Mouse (Mus musculus) activated CD4-positive, CD25-positive, alpha-beta regulatory T cell, adult 4 months (primary cell): Measurements from ENCODE around the gene Med11. TPM values are rescaled to one million over a fixed set of nuclear protein-coding genes. Genes with fewer than 3 reads are reported as not detected.
"Not testable (repeated sequence)": the region's sequence is repeated elsewhere in the genome, so short reads cannot be mapped to it uniquely, and the experiment has no call there.

Source experiments
- ATAC-seq: one replicate; pipeline ENCODE4 v1.8.0; 2017
- polyA plus RNA-seq, 2 experiments: library from polyadenylated mRNA; unstranded; fragments of 100-300 nt; shearing (Covaris generic); gene quantifications; one replicate each; pipeline ENCODE4 v1.2.1; 2017

Med11 gene
- polyA plus RNA-seq, 2 experiments from 2014 or later: 86.3 to 91.9 TPM

- ATAC-seq: no peak
Measured at GRCm38 (mm10) chr11:70447373-70447772, 4.3 kb upstream of the Med11 start.

- ATAC-seq: no peak
Measured at GRCm38 (mm10) chr11:70450926-70451325, 793 bp upstream of the Med11 start.

DNA sequence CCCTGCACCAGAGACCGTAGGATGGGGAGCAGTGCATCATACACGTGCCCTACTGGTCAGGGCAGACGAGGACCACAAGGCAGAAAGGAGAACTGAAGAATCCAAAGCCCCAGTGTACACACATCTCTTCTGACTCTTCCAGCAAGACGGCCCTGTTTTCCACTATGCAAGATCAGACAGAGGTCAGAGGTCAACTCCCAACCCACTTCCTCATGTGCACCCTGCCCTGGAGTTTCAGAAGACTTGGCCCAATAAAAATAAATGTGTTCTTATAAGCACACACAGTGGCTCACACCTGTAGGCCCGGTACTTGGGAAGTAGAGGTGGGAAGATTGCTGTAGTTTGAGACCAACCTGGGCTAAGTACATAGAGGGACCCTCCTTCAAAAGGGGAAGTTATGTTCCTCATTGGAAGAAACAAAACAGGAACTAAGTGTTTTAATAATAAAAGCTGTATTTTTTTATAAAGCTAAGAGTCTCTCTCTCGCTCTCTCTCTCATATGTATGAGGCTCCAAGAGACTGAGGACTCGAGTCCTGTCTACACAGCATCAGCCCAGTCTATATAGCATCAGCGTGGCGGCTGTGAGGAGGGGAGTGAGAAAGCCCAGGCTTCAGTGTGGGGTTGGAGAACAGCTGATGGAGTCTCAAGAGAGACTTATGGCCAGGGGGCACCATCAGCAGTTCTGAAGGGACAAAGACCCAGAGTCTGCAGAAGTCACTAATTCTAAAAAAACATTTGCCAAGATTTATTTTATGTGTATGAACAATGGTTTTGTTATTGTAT, 1.7 kb downstream of the Med11 start:
- no peak for ATAC-seq

DNA sequence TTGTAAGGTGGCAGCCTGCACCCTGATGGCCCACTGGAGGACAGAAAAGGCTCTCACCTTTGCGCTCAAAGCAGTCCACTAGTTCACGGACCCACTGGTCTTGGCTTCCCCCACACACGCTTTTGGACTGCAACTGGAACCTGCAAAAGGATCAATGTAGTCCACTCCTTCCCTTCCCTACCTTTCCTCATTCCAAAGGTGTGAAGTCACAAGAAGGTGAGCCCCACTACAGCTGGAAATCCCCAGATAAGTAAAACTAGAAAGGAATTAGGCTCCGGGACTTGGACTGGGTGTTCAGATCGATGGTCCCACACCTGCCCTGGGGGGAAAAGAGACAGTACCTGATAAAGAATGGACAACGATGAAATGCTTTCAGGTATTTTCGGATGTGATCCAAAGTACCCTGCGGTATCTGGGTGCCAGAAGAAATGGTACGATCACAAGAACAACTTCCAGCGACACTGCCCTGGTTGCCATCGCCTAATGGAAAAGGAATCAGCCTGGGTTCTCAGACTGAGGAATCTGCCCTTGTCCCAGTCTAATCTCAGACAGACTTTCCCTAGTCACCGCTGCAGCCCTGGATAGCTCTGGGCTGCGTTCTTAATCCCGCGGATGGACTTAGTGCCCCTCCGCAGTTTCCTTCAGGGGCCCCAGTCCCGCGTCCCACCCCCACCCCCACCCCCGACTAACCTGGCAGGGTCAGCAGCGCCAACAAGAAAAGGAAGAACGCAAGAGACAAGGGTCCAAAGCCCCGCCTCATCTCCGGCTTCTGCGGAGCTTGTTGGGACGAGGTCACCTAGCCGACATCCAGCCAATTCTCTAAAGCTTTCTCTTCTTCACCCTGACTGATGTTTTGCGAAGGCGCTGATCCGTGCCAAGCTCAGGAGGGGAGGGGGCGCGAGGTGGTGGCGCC, 7.2 kb downstream of the Med11 start, which contains the start of gene Zmynd15:
Gene Zmynd15, plus strand, starts transcription at position 746 of the 913 bp plus-strand sequence.
- no peak for ATAC-seq

- no peak for ATAC-seq
Measured at GRCm38 (mm10) chr11:70459601-70460101, 7.9 kb downstream of the Med11 start, which contains the start of gene Cxcl16. Cxcl16 (minus strand) TSS chr11:70459984.

- no peak for ATAC-seq
Measured at GRCm38 (mm10) chr11:70463970-70464369, 12.3 kb downstream of the Med11 start.

GRCm38 (mm10) chr11:70465211-70465610, 13.5 kb downstream of the Med11 start:
- ATAC-seq: no peak

DNA sequence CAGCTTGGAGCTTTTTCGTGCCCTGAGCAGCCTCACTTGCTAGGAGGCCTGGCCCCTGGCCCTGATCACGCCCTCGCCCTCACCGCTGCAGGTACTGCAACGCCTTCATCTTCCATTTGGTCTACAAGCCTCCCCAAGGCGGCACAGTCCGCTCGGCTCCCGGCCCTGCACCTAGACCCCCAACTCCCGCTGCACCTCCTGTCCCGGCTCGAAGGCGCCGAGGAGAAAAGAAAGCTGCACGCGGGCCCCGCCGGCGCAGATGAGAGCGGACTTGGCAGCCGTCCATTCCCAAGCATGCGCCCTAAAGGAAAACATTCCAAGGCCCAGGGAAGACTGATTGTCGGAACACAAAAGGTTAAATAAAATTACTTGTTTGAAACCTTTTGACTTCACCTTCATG, 14.1 kb downstream of the Med11 start:
- ATAC-seq: no peak

GRCm38 (mm10) chr11:70467902-70468619, 16.3 kb downstream of the Med11 start:
- ATAC-seq: no peak

GRCm38 (mm10) chr11:70469764-70470163, 18.0 kb downstream of the Med11 start:
- ATAC-seq: no peak

DNA sequence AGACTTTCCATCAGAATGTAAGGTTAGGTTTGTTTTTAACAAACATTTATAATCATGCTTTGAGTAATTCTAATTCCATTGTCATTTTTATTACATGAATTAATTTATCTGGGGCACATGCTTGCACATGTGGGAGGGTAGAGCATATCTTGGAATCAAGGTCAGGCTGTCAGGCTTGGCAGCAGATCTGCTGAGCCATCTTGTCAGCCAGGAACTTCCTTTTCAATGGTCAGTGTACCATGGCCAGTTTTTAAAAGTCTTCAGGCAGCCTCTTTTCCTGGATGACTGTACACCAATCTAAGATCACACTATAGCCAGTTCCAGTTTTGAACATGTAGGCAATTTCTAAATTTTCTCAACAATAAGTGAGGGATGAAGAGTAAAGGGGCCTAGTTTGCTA, 21.0 kb downstream of the Med11 start:
- ATAC-seq: no peak

- ATAC-seq: not testable (repeated sequence)
Measured at GRCm38 (mm10) chr11:70473291-70473690, 21.6 kb downstream of the Med11 start.

GRCm38 (mm10) chr11:70474872-70475534, 23.3 kb downstream of the Med11 start:
- no peak for ATAC-seq

GRCm38 (mm10) chr11:70485498-70485897, 33.8 kb downstream of the Med11 start:
- ATAC-seq: no peak

DNA sequence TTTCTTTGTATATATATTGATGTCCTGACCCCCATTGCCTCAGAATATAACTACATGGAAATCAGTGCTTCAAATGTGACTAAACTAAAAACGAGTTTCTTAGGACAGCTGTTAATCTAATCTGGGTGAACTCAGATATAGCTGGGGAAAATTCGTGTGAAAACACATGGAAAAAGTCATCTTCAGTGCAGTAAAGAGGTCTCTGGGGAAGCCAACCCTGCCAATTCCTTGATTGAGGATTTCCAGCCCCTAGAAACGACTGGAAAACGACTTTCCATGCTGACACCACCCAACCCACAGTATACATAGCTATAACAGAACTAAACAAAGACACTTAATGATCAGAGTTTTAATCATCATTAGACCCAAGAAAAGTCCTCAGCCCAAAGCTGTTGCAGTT, 36.1 kb downstream of the Med11 start:
- ATAC-seq: no peak

DNA sequence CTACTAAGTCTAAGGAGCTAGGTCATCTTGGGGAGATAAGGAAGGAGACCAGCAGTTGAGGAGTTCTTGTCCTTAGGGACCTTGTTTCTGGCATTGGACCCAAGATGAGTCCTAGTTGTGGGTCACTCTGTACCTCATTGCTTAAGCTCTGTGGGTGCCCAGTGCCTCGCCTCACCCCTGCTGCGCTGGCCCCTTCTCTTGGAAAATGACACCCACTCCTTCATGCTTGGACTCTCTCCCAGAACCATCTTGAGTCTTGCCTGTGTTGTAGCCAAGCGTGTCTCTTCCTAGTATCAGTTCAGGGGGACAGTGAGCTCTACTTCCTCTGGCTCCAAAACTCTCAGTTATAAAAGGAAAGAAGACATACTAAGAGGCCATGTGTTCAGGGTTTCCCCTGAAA, 37.4 kb downstream of the Med11 start:
- no peak for ATAC-seq

GRCm38 (mm10) chr11:70489684-70490083, 38.0 kb downstream of the Med11 start:
- ATAC-seq: no peak

GRCm38 (mm10) chr11:70499566-70500475, 48.1 kb downstream of the Med11 start:
- no peak for ATAC-seq

DNA sequence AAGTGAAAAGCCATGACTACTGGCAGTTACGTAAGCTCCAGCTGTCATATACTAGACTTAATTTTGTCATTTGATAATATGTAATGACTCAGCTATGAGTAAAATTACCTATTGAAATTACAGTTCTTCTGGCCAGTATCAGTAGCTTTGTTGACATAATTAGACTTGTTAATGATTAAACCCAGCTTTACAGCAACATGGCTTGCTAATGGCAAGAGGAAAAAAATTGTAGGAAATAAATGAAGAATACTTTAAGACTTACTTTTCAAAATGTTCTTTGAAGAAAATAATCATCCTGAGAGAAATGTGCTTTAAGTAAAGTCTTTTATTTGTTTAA, 48.7 kb downstream of the Med11 start:
- no peak for ATAC-seq

GRCm38 (mm10) chr11:70502018-70502417, 50.3 kb downstream of the Med11 start:
- ATAC-seq: no peak
